Mouse (Mus musculus) heart, embryonic 14.5 days (tissue): ENCODE results near the gene Ric8b. TPM values are rescaled to one million over a fixed set of nuclear protein-coding genes. Genes with fewer than 3 reads are reported as not detected.

Experiments used
- ATAC-seq: fragments of 200-750 bp; cut with Nextera tagmentation; 2 replicates; pipeline ENCODE4 v1.8.0; 2017; ENCODE audit warnings: low read depth, moderate TSS enrichment; ENCODE audit not compliant: insufficient number of reproducible peaks, insufficient read depth, low FRiP score
- H3K27ac ChIP-seq, 2 experiments: fragments of 200-500 bp in 1 of 2; fragments of 300-500 bp in 1 of 2; sonication (generic) in 1 of 2; replicated peaks in 1 of 2; 2 replicates each; pipeline ENCODE4 v1.5.1; 2012 to 2014; ENCODE audit warnings: low read depth in 2 of 2, low read length in 2 of 2, control low read depth in 1 of 2, mild to moderate bottlenecking in 1 of 2, mixed read lengths in 1 of 2; ENCODE audit not compliant: control insufficient read depth in 1 of 2, insufficient read depth in 1 of 2
- H3K27me3 ChIP-seq: fragments of 300-500 bp; sonication (generic); 2 replicates; pipeline ENCODE4 v1.6.1; 2014; ENCODE audit warnings: mild to moderate bottlenecking, low read length, control low read depth; ENCODE audit not compliant: control insufficient read depth, insufficient read depth
- H3K36me3 ChIP-seq: fragments of 300-500 bp; sonication (generic); 2 replicates; pipeline ENCODE4 v1.6.1; 2014; ENCODE audit warnings: mild to moderate bottlenecking, control low read depth, low read length, mixed read lengths; ENCODE audit not compliant: control insufficient read depth, insufficient read depth
- H3K4me1 ChIP-seq, 2 experiments: fragments of 200-500 bp in 1 of 2; fragments of 300-500 bp in 1 of 2; sonication (generic) in 1 of 2; 2 replicates each; pipeline ENCODE4 v1.6.1; 2012 to 2014; ENCODE audit warnings: low read length in 2 of 2, control low read depth in 1 of 2, mixed read lengths in 1 of 2; ENCODE audit not compliant: control insufficient read depth in 2 of 2, insufficient read depth in 2 of 2
- H3K4me2 ChIP-seq: fragments of 300-500 bp; sonication (generic); 2 replicates; pipeline ENCODE4 v1.6.1; 2014; ENCODE audit warnings: mild to moderate bottlenecking, low read length
- H3K4me3 ChIP-seq, 2 experiments: fragments of 200-500 bp in 1 of 2; fragments of 300-500 bp in 1 of 2; sonication (generic) in 1 of 2; 2 replicates each; pipeline ENCODE4 v1.5.1; 2012 to 2014; ENCODE audit warnings: low read length in 2 of 2, mild to moderate bottlenecking in 2 of 2, control low read depth in 1 of 2, low read depth in 1 of 2, moderate library complexity in 1 of 2; ENCODE audit not compliant: control insufficient read depth in 1 of 2, insufficient read depth in 1 of 2
- H3K9ac ChIP-seq: fragments of 300-500 bp; sonication (generic); 2 replicates; pipeline ENCODE4 v1.6.1; 2014; ENCODE audit warnings: mild to moderate bottlenecking, low read length
- H3K9me3 ChIP-seq: fragments of 300-500 bp; sonication (generic); 2 replicates; pipeline ENCODE4 v1.6.1; 2016; ENCODE audit warnings: low read length, control low read depth; ENCODE audit not compliant: control insufficient read depth
- WGBS: fragments of 180-500 bp; shearing (Covaris S2); extraction: QIAGEN DNeasy Blood & Tissue Kit; methylation state at CpG from one replicate; pipeline ENCODE4 v1.1.7; 2014; 5-methylcytosine and 5-hydroxymethylcytosine counted together
- polyA plus RNA-seq: library from polyadenylated mRNA; unstranded; fragments of >200 nt; fragmentation: Nextera tagmentation; extraction: Ambion mirVana; gene quantifications from 2 replicates; pipeline ENCODE4 v1.2.1, GENCODE M21; 2014

Gene Ric8b
- polyA plus RNA-seq, 1 experiment from 2014 or later, result 17.2 TPM

DNA sequence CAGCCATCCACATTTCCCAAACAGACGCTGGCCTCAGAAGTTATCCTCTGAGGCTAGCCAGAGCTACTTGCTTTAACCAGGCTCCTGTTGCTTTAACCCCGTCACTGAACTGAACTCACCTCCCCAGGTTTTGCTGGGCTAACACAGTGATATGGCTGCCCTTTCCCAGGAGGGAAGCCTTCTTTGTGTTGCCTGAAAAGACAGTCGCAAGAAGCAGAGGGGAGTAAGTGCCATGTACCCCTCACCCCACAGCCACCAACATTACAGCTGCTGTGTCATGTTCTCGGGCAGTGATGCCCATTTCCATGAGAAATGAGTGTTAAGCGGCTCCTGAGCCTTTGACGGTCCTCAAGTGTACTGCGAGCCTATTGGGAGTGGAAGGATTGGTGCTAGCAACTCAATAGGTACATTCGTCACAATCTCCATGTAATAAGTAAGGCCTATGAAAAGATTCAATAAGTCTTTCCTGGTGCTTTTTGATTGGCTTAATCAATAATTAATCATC, 96.6 kb downstream of the Ric8b start:
- Histone ChIP-seq H3K4me3 (no peak overlapping the region), H3K27me3 (no peaks in the 10 kb centered on the region), H3K9ac (no peak overlapping the region), H3K27ac (no peak overlapping the region), H3K9me3 (no peaks in the 10 kb centered on the region), H3K36me3 (peaks cover 61% of the 10 kb centered on the region), H3K4me1 (no peaks in the 10 kb centered on the region), H3K4me2 (no peak overlapping the region)
- 91% methylated on average over 8 of the region's 8 CpGs for WGBS
- no peak for ATAC-seq

DNA sequence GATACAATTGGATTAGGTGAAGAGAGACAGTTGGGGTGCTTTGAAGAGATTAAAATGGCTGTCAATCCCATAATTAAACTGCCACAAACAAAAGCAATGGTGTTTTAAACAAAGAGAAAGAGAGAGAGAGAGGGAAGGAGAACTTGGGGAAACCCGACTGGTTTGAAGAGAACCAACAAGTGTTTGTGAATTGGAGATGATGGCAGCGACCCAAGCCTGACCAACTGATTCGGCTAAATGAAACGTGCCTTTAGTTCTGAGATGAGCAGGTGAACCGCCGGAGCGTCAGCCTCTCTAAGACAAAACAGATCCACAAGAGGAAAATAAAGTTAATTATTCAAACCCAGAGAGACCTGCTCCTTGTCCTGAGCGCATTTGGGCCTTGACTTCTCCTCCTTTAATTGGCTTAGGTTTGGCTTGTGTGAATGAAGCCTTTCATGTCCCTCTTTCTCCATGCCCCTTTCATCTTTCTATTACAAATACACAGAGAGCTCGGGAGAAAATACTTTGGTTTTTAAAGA, 97.1 kb downstream of the Ric8b start:
- Histone ChIP-seq H3K9ac (no peak overlapping the region), H3K9me3 (no peaks in the 10 kb centered on the region), H3K4me1 (no peaks in the 10 kb centered on the region), H3K4me2 (no peak overlapping the region), H3K27me3 (no peaks in the 10 kb centered on the region), H3K4me3 (no peak overlapping the region), H3K36me3 (peaks cover 61% of the 10 kb centered on the region), H3K27ac (no peak overlapping the region)
- ATAC-seq, result no peak
- WGBS, result 87% methylated on average over 9 of the region's 9 CpGs

DNA sequence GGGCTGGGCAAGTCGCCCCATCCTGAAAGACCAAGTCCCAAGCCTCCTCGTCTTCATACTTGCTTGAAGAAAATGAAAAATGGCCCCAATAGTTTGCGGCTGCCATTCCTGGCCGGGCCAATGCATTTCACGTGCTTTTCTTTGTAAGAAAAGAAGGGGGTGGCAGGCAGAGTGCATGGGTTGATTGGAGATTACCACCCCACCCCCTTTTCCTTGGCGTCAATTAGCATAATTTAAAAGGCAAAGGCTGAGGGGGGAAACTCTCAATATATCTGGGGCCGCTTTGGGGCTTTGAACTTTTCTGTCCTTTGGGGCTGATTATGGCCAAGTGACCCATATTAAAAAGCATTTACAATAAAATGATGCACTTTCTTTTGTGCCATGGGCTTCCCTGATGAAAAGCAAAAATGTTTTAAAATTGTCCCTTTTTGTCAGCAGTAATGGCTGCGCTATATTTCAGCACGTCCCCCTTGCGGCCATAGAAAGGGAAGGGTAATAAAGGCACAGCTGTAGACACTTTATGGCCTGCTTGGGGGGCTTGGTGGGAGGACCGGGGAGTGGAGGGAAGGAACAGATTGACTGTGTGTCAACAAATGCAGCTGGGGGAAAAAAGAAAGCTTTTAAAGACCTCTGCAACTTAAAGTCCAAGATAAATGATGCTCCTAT, 105.4 kb downstream of the Ric8b start:
- 75% methylated on average over 11 of the region's 11 CpGs for WGBS
- no peak overlapping the region for H3K4me3 ChIP-seq
- ATAC-seq, result no peak

DNA sequence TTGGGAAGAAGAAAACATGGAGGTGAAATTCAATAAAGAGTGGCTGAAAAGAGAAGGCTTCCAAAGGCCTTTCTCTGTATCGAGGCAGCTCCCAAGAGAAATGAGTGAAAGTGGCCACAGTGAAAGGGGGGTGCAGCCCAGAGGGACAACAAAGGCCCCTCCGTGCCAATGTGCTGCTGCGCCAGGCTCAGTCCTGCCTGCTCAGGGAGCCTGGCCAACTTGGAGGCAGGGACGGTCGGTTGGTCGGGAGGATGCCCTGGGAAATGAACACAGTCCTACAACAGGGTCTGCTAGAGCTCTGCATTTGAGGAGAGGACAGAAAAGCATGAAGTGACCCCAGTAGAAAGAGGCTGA, 105.9 kb downstream of the Ric8b start:
- Histone ChIP-seq H3K9ac (no peak overlapping the region), H3K27me3 (no peaks in the 10 kb centered on the region), H3K27ac (no peak overlapping the region), H3K4me1 (no peaks in the 10 kb centered on the region), H3K4me3 (no peak overlapping the region), H3K36me3 (peaks cover 11% of the 10 kb centered on the region), H3K9me3 (no peaks in the 10 kb centered on the region), H3K4me2 (no peak overlapping the region)
- 77% methylated on average over 6 of the region's 6 CpGs for WGBS
- no peak for ATAC-seq

More for the DNA sequence above, 105.4 kb downstream of the Ric8b start:
- H3K4me1 ChIP-seq, result no peaks in the 10 kb centered on the region
- no peak overlapping the region for H3K9ac ChIP-seq
- H3K36me3 ChIP-seq, result peaks cover 15% of the 10 kb centered on the region
- H3K4me2 ChIP-seq, result no peak overlapping the region
- no peaks in the 10 kb centered on the region for H3K9me3 ChIP-seq
- no peak overlapping the region for H3K27ac ChIP-seq
- H3K27me3 ChIP-seq, result no peaks in the 10 kb centered on the region

DNA sequence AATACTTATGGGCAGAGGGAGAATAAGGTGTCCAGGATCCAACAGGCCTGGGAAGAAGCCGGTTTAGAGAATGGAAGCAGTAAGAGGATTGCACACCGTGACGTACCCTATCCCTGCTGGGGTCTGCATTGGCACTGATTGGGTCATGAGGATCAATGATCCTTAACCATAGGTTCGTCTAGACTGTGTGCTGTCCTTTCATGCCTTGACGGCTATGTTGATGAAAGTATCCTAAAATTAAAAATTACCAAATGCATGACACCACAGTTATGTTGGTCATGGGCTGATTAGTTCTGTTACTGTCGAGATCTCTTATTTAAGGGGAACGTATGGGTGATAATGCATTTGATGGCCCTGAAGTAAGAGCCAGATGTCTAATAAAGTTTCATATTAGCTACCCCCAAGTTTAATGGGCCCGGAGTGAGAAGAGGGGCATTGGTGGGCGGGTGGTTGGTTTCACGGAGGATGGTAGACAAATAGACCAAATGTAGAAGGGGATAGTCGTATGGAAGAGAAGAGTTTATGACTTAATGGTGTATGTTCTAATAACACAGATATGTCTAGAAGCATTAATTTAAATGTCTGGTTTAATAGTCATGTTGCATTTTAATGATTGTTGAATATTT, 108.5 kb downstream of the Ric8b start:
- peak; percentile 98 for ATAC-seq
- Histone ChIP-seq H3K4me2 (no peak overlapping the region), H3K9ac (no peak overlapping the region)

DNA sequence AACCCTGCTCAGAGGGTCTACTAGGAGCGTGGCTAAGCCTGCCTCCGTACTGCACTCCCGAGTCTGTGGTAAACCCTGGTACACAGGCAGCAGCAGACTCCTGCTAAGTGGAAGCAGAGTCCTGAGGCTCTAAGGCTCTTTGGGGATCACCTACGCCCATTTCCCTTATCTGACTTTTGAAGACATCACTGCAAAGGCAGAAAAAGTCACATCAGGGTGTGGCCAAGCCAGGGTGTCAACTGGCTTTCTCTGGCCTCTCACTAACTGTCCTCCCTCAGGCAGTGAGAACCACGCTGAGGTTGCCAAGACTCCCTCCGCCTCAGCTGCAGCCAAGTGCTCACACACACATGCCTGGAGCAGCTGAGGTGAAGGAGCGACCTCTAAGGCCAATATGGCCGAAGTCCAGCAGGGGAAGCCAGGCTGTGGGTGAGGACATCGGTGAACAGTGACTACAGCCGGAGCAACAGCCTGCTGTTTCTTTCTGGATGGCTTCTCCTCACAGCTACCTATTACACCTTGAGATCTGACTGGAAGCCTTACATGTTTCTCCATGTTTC, 110.3 kb downstream of the Ric8b start:
- H3K4me2 ChIP-seq, result no peak overlapping the region
- no peaks in the 10 kb centered on the region for H3K27me3 ChIP-seq
- no peak overlapping the region for H3K4me3 ChIP-seq
- no peaks in the 10 kb centered on the region for H3K36me3 ChIP-seq
- no peak overlapping the region for H3K27ac ChIP-seq
- ATAC-seq, result no peak
- no peak overlapping the region for H3K9ac ChIP-seq
- H3K9me3 ChIP-seq, result 0 out of 2 replicates have a peak, but pooled peaks cover 3% of the 10 kb centered on the region
- H3K4me1 ChIP-seq, result no peaks in the 10 kb centered on the region
- 68% methylated on average over 10 of the region's 10 CpGs for WGBS

More for the DNA sequence above, 108.5 kb downstream of the Ric8b start:
- Histone ChIP-seq H3K27ac (no peak overlapping the region), H3K36me3 (no peaks in the 10 kb centered on the region), H3K4me1 (no peaks in the 10 kb centered on the region), H3K9me3 (0 out of 2 replicates have a peak, but pooled peaks cover 3% of the 10 kb centered on the region), H3K27me3 (no peaks in the 10 kb centered on the region), H3K4me3 (no peak overlapping the region)
- 87% methylated on average over 11 of the region's 11 CpGs for WGBS

DNA sequence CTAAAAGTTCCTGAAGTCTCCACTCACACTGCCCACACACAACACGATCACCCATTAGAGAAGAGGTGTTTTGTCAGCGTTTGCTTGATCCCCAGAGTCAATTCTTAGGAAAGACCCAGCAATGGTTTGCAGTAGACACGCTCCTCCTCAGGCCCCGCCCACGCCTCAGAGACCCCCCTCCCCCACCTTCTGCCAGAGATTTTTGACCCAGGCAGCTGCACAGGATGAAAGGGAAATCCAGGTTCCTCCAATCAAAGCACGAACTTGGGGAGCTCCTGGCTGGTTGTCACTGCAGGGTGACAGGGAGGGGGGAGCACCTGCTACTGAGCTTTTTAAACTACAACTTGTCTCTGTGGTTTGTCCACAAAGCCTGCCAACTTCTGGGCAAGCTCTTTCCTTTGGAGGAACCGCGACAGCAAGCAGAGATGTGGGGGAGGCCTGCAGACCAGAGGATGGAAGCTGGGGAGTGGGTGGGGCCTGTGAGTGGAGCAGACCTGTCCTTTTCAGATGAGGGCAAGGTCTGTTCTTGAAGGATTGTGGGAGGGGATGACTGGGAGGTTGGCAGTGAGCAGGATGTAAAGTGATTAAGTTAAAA, 117.8 kb downstream of the Ric8b start:
- H3K36me3 ChIP-seq, result no peaks in the 10 kb centered on the region
- H3K4me2 ChIP-seq, result no peak overlapping the region
- no peaks in the 10 kb centered on the region for H3K27me3 ChIP-seq
- H3K9ac ChIP-seq, result no peak overlapping the region
- H3K27ac ChIP-seq, result no peak overlapping the region
- peaks cover 0 to 2% of the 10 kb centered on the region in 2 experiments; a peak in 1 of 4 replicates for H3K4me1 ChIP-seq
- no peak overlapping the region for H3K4me3 ChIP-seq
- ATAC-seq, result no peak
- 0 out of 2 replicates have a peak, but pooled peaks cover 3% of the 10 kb centered on the region for H3K9me3 ChIP-seq
- WGBS, result 28% methylated on average over 8 of the region's 8 CpGs
